Mouse (Mus musculus) CH12.LX (cell line): Measurements from ENCODE around the gene Prr15. TPM values are rescaled to one million over a fixed set of nuclear protein-coding genes. Genes with fewer than 3 reads are reported as not detected.

Experiments used
- DNase-seq: peaks from one replicate; pipeline ENCODE4 v3.0.0-alpha.2; 2013; ENCODE audit errors: extremely low read depth
- H3K27ac ChIP-seq: 2 replicates; pipeline ENCODE4 v1.5.1; 2012; ENCODE audit warnings: low read depth, mild to moderate bottlenecking, control low read depth, moderate library complexity; ENCODE audit not compliant: insufficient read depth
- H3K27me3 ChIP-seq: replicated peaks from 2 replicates; pipeline ENCODE3; 2012; ENCODE audit warnings: inconsistent platforms
- H3K36me3 ChIP-seq, 2 experiments: replicated peaks in 1 of 2; 2 replicates each; pipeline versions ENCODE3 to v1.6.1; 2012; ENCODE audit warnings: inconsistent platforms in 1 of 2, low read length in 1 of 2, mild to moderate bottlenecking in 1 of 2, mixed read lengths in 1 of 2, moderate library complexity in 1 of 2; ENCODE audit not compliant: control insufficient read depth in 1 of 2, insufficient read depth in 1 of 2
- H3K4me1 ChIP-seq, 2 experiments: 2 replicates each; pipeline ENCODE4 v1.6.1; 2012; ENCODE audit warnings: inconsistent platforms in 1 of 2, moderate library complexity in 1 of 2; ENCODE audit not compliant: insufficient read depth in 2 of 2, control insufficient read depth in 1 of 2
- H3K4me2 ChIP-seq: 2 replicates; pipeline ENCODE4 v1.6.1; 2012; ENCODE audit warnings: low read depth, mild to moderate bottlenecking, control low read depth; ENCODE audit not compliant: poor library complexity, insufficient read depth, severe bottlenecking
- H3K4me3 ChIP-seq, 3 experiments: fragments of 150-350 bp in 1 of 3; sonication (generic) in 1 of 3; replicated peaks in 1 of 3; 2 replicates each; pipeline versions ENCODE3 to v1.5.1; 2011 to 2012; ENCODE audit warnings: low read depth in 2 of 3, low read length in 2 of 3, mild to moderate bottlenecking in 2 of 3, moderate library complexity in 2 of 3, control low read depth in 1 of 3, improper control_type of control experiment in 1 of 3, inconsistent platforms in 1 of 3, mixed read lengths in 1 of 3; ENCODE audit not compliant: poor library complexity in 1 of 3
- H3K79me2 ChIP-seq: replicated peaks from 2 replicates; pipeline ENCODE4 v1.6.1; 2012; ENCODE audit warnings: mild to moderate bottlenecking, moderate library complexity; ENCODE audit not compliant: control insufficient read depth, poor library complexity, insufficient read depth, severe bottlenecking; ENCODE audit errors: extremely low read depth
- H3K9ac ChIP-seq: 2 replicates; pipeline ENCODE4 v1.6.1; 2012; ENCODE audit warnings: low read depth, mild to moderate bottlenecking, control low read depth, moderate library complexity; ENCODE audit not compliant: insufficient read depth
- H3K9me3 ChIP-seq: replicated peaks from 2 replicates; pipeline ENCODE3; 2012; ENCODE audit warnings: low read length, inconsistent platforms, mixed read lengths
- BHLHE40 ChIP-seq: IDR thresholded peaks from 2 replicates; pipeline ENCODE4 v1.6.1; 2011; ENCODE audit warnings: mild to moderate bottlenecking, low read depth, low read length, improper control_type of control experiment
- CHD1 ChIP-seq: IDR thresholded peaks from 2 replicates; pipeline ENCODE4 v1.6.1; 2012; ENCODE audit warnings: low read depth, low read length, improper control_type of control experiment, inconsistent platforms
- CHD2 ChIP-seq: IDR thresholded peaks from 2 replicates; pipeline ENCODE4 v1.6.1; 2011; ENCODE audit warnings: low read length, improper control_type of control experiment
- E2F4 ChIP-seq: IDR thresholded peaks from 2 replicates; pipeline ENCODE4 v1.6.1; 2011; ENCODE audit warnings: low read depth, low read length, improper control_type of control experiment; ENCODE audit not compliant: insufficient replicate concordance
- EP300 ChIP-seq: IDR thresholded peaks from 2 replicates; pipeline ENCODE4 v1.6.1; 2011; ENCODE audit warnings: low read length, improper control_type of control experiment
- HCFC1 ChIP-seq: IDR thresholded peaks from 2 replicates; pipeline ENCODE4 v1.6.1; 2012; ENCODE audit warnings: low read depth, mild to moderate bottlenecking, inconsistent platforms, low read length, improper control_type of control experiment
- IRF4 ChIP-seq: IDR thresholded peaks from 2 replicates; pipeline ENCODE4 v1.6.1; 2014; ENCODE audit warnings: low read depth, mild to moderate bottlenecking, inconsistent platforms, low read length, improper control_type of control experiment
- JUN ChIP-seq: IDR thresholded peaks from 2 replicates; pipeline ENCODE4 v1.6.1; 2011; ENCODE audit warnings: low read depth, mild to moderate bottlenecking, low read length, improper control_type of control experiment, moderate library complexity; ENCODE audit not compliant: insufficient read depth
- JUND ChIP-seq: conservative IDR thresholded peaks from 2 replicates; pipeline ENCODE4 v1.6.1; 2011; ENCODE audit warnings: low read depth, low read length, improper control_type of control experiment
- KAT2A ChIP-seq: IDR thresholded peaks from 2 replicates; pipeline ENCODE4 v1.6.1; 2012; ENCODE audit warnings: low read length, improper control_type of control experiment, inconsistent platforms; ENCODE audit not compliant: insufficient replicate concordance
- MAFK ChIP-seq: IDR thresholded peaks from 2 replicates; pipeline ENCODE4 v1.6.1; 2011; ENCODE audit warnings: low read length, improper control_type of control experiment; ENCODE audit not compliant: insufficient replicate concordance
- MAX ChIP-seq: IDR thresholded peaks from 2 replicates; pipeline ENCODE4 v1.6.1; 2011; ENCODE audit warnings: low read length, improper control_type of control experiment
- MAZ ChIP-seq: IDR thresholded peaks from 2 replicates; pipeline ENCODE4 v1.6.1; 2012; ENCODE audit warnings: low read depth, mild to moderate bottlenecking, inconsistent platforms, low read length, improper control_type of control experiment, moderate library complexity
- MEF2A ChIP-seq: IDR thresholded peaks from 2 replicates; pipeline ENCODE4 v1.6.1; 2014; ENCODE audit warnings: low read depth, mild to moderate bottlenecking, inconsistent platforms, low read length, improper control_type of control experiment, borderline replicate concordance
- MYC ChIP-seq: IDR thresholded peaks from 2 replicates; pipeline ENCODE4 v1.6.1; 2011; ENCODE audit warnings: low read depth, mild to moderate bottlenecking, improper control_type of control experiment, low read length
- NELFE ChIP-seq: IDR thresholded peaks from 2 replicates; pipeline ENCODE4 v1.6.1; 2011; ENCODE audit warnings: low read depth, low read length, improper control_type of control experiment
- NRF1 ChIP-seq: IDR thresholded peaks from 2 replicates; pipeline ENCODE4 v1.6.1; 2014; ENCODE audit warnings: low read depth, mild to moderate bottlenecking, inconsistent platforms, low read length, improper control_type of control experiment, moderate library complexity
- PAX5 ChIP-seq: IDR thresholded peaks from 2 replicates; pipeline ENCODE4 v1.6.1; 2012; ENCODE audit warnings: low read length, inconsistent platforms, mixed read lengths
- POLR2A ChIP-seq: IDR thresholded peaks from 2 replicates; pipeline ENCODE4 v1.6.1; 2011; ENCODE audit warnings: low read depth, mild to moderate bottlenecking, improper control_type of control experiment, low read length
- POLR2AphosphoS2 ChIP-seq: IDR thresholded peaks from 2 replicates; pipeline ENCODE4 v1.6.1; 2011; ENCODE audit warnings: low read depth, low read length, improper control_type of control experiment
- RAD21 ChIP-seq: IDR thresholded peaks from 2 replicates; pipeline ENCODE4 v1.6.1; 2011; ENCODE audit warnings: low read depth, mild to moderate bottlenecking, low read length, improper control_type of control experiment, moderate library complexity
- SMC3 ChIP-seq: IDR thresholded peaks from 2 replicates; pipeline ENCODE4 v1.6.1; 2011; ENCODE audit warnings: low read depth, low read length, improper control_type of control experiment
- TBP ChIP-seq: conservative IDR thresholded peaks from 2 replicates; pipeline ENCODE4 v1.6.1; 2011; ENCODE audit warnings: low read depth, low read length, improper control_type of control experiment
- UBTF ChIP-seq: IDR thresholded peaks from 2 replicates; pipeline ENCODE4 v1.6.1; 2012; ENCODE audit warnings: low read depth, mild to moderate bottlenecking, inconsistent platforms, low read length, improper control_type of control experiment, moderate library complexity
- USF2 ChIP-seq: conservative IDR thresholded peaks from 2 replicates; pipeline ENCODE4 v1.6.1; 2011; ENCODE audit warnings: low read depth, low read length, improper control_type of control experiment
- ZC3H11A ChIP-seq: IDR thresholded peaks from 2 replicates; pipeline ENCODE4 v1.6.1; 2012; ENCODE audit warnings: low read depth, mild to moderate bottlenecking, inconsistent platforms, low read length, improper control_type of control experiment
- ZMIZ1 ChIP-seq: IDR thresholded peaks from 2 replicates; pipeline ENCODE4 v1.6.1; 2012; ENCODE audit warnings: low read depth, mild to moderate bottlenecking, inconsistent platforms, low read length, improper control_type of control experiment
- ZNF384 ChIP-seq: IDR thresholded peaks from 2 replicates; pipeline ENCODE4 v1.6.1; 2012; ENCODE audit warnings: low read depth, low read length, improper control_type of control experiment, inconsistent platforms
- dilution Hi-C: fragments of 300-500 bp; cut with MboI; formaldehyde crosslinking; loops from 2 replicates; pipeline ENCODE4 v1.14.3; 2020; ENCODE audit warnings: low sequenced_read_pairs; ENCODE audit not compliant: extremely low pct_unique_long_range_greater_than_20kb, extremely low pct_ligation_motif_present
- in situ Hi-C: fragments of 300-500 bp; cut with MboI; formaldehyde crosslinking; loops from 3 replicates; pipeline ENCODE4 v1.14.3; 2019; ENCODE audit warnings: low sequenced_read_pairs, low pct_ligation_motif_present, low pct_unique_long_range_greater_than_20kb, mixed read lengths
- polyA plus RNA-seq: library from polyadenylated mRNA; unstranded; fragments of >175 nt; gene quantifications from 2 replicates; pipeline ENCODE4 v1.2.1, GENCODE M21; 2012; ENCODE audit warnings: low read depth; ENCODE audit not compliant: insufficient read length
- total RNA-seq, 2 experiments: library from RNA; depleted of rRNA; stranded (reverse); fragments of 300-350 nt in 1 of 2; fragments of >200 nt in 1 of 2; gene quantifications; 2 replicates each; pipeline ENCODE4 v1.2.3; 2012 to 2014

The Prr15 gene
- total and polyA plus RNA-seq, 3 experiments, result not detected

DNA sequence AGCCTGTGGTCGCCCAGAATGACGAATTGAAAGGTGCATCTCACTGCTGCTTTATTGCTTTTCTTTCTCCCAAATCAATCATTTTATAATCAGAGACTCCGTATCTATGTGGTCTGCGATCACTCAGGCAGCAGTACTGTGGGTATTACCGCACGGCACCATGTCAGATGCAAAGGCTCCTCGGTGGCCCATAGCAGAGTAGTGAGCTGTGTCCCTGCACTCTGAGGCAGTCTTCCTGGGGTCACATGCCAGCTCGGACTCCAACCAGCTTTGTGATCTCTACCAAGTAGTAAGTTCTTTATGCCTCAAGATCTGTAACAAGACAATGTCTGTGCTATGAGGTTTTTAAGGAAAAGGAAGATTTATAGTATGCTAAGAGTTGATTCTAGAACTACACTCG, 7.0 kb upstream of the Prr15 start:
- dilution Hi-C loops, result no loop called here
- Histone ChIP-seq H3K4me2 (no peak overlapping the region), H3K36me3 (no peaks in the 10 kb centered on the region), H3K79me2 (no peaks in the 10 kb centered on the region), H3K4me3 (no peak overlapping the region), H3K9ac (no peak overlapping the region), H3K27ac (no peak overlapping the region), H3K4me1 (peaks cover 0 to 3% of the 10 kb centered on the region in 2 experiments; a peak in 2 of 4 replicates), H3K27me3 (no peaks in the 10 kb centered on the region), H3K9me3 (no peaks in the 10 kb centered on the region)
- in situ Hi-C loops, result no loop called here
- DNase-seq, result no peak
- TF ChIP-seq MEF2A (no peak), E2F4 (no peak), CHD1 (no peak), NRF1 (no peak), ZMIZ1 (no peak), USF2 (no peak), MAFK (no peak), BHLHE40 (no peak), MYC (no peak)

DNA sequence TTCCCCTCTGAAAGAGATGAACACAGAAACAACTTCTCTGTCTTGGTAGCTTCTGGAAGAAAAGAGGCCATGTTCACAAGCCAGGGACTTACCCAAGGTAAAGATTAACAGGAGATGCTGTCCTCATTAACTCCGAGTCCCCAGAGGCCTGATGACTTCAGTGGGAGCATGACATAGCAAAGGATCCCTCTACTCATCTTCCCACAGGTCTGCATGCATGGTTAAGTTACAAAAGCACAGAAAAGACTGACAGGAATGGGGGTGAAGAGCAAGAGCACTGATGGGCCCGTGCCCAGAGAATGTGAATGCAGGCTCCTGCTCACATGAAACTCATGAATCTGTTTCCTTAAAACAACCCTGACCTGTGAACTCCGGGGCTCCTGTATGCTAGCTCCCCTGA, 6.4 kb upstream of the Prr15 start:
- H3K9me3 ChIP-seq, result no peaks in the 10 kb centered on the region
- TF ChIP-seq TBP, result no peak
- TF ChIP-seq MAFK, result no peak
- TF ChIP-seq JUND, result no peak
- TF ChIP-seq E2F4, result no peak
- H3K9ac ChIP-seq, result no peak overlapping the region
- DNase-seq, result no peak
- no peaks in the 10 kb centered on the region for H3K27me3 ChIP-seq
- in situ Hi-C loops, result no loop called here
- H3K36me3 ChIP-seq, result no peaks in the 10 kb centered on the region
- no peak overlapping the region for H3K4me2 ChIP-seq
- no peak overlapping the region for H3K27ac ChIP-seq
- dilution Hi-C loops, result no loop called here
- H3K4me3 ChIP-seq, result no peak overlapping the region
- peaks cover 0 to 3% of the 10 kb centered on the region in 2 experiments; a peak in 2 of 4 replicates for H3K4me1 ChIP-seq
- no peaks in the 10 kb centered on the region for H3K79me2 ChIP-seq

DNA sequence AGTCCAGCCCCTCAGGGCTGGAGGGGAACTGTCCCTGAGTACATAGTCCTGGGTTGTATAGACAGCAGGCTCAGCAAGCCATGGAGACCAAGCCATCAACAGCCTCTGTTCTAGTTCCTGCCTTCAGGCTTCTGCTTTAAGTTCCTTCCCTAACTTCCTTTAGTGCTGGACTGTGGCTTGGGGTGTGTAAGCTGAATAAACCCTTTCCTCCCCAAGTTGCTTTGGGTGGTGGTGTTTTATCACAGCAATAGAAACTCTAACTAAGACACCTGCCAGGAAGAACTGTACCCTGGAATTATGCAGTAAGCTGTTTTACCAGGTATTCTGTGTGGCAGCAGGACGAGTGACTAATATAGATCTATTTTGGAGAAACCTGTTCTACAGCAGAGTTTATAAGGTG, 5.4 kb upstream of the Prr15 start:
- H3K4me2 ChIP-seq, result no peak overlapping the region
- H3K9me3 ChIP-seq, result no peaks in the 10 kb centered on the region
- no peak overlapping the region for H3K4me3 ChIP-seq
- in situ Hi-C loops (no loop called here), dilution Hi-C loops (no loop called here)
- TF ChIP-seq SMC3, result no peak
- TF ChIP-seq MAZ, result no peak
- no peak for TF ChIP-seq JUN
- no peak for TF ChIP-seq ZC3H11A
- TF ChIP-seq MAX, result no peak
- no peak for TF ChIP-seq POLR2AphosphoS2
- TF ChIP-seq UBTF, result no peak
- TF ChIP-seq PAX5, result no peak
- TF ChIP-seq IRF4, result no peak
- TF ChIP-seq HCFC1, result no peak
- no peak for TF ChIP-seq NRF1
- TF ChIP-seq NELFE, result no peak
- no peak for TF ChIP-seq MAFK
- no peak for TF ChIP-seq CHD2
- no peak for TF ChIP-seq E2F4
- TF ChIP-seq ZNF384, result no peak
- TF ChIP-seq POLR2A, result no peak
- no peak for TF ChIP-seq KAT2A
- no peak for TF ChIP-seq EP300
- TF ChIP-seq RAD21, result no peak
- H3K36me3 ChIP-seq, result no peaks in the 10 kb centered on the region
- H3K79me2 ChIP-seq, result no peaks in the 10 kb centered on the region
- H3K27me3 ChIP-seq, result no peaks in the 10 kb centered on the region
- H3K9ac ChIP-seq, result no peak overlapping the region
- no peak overlapping the region for H3K27ac ChIP-seq
- peaks cover 0 to 3% of the 10 kb centered on the region in 2 experiments; a peak in 2 of 4 replicates for H3K4me1 ChIP-seq
- no peak for DNase-seq
